Mouse (Mus musculus) neural tube, embryonic 10.5 days (tissue): ENCODE results near the gene Fosl1.
"Not testable (repeated sequence)": the region's sequence is repeated elsewhere in the genome, so short reads cannot be mapped to it uniquely, and the experiment has no call there.

Experiments
- DNase-seq: peaks from one replicate; pipeline ENCODE4 v3.0.0-alpha.2; 2017; ENCODE audit warnings: low spot score; ENCODE audit errors: extremely low spot score

The Fosl1 gene

DNA sequence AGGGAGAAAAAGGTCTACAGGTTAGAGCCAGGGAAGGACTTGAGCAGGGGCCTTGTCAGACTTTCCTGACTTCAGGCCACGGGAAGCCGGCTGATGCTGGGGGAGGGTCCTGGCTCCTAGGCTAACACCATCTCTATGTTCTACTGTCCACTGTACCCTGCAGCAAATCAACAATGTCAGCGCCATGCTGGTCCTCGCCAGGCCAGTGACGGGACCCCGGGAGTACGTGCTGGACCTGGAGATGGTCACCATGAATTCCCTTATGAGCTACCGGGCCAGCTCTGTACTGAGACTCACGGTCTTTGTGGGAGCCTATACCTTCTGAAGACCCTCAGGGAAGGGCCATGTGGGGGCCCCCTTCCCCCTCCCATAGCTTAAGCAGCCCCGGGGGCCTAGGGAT, 34.1 kb downstream of the Fosl1 start:
- no peak for DNase-seq

DNA sequence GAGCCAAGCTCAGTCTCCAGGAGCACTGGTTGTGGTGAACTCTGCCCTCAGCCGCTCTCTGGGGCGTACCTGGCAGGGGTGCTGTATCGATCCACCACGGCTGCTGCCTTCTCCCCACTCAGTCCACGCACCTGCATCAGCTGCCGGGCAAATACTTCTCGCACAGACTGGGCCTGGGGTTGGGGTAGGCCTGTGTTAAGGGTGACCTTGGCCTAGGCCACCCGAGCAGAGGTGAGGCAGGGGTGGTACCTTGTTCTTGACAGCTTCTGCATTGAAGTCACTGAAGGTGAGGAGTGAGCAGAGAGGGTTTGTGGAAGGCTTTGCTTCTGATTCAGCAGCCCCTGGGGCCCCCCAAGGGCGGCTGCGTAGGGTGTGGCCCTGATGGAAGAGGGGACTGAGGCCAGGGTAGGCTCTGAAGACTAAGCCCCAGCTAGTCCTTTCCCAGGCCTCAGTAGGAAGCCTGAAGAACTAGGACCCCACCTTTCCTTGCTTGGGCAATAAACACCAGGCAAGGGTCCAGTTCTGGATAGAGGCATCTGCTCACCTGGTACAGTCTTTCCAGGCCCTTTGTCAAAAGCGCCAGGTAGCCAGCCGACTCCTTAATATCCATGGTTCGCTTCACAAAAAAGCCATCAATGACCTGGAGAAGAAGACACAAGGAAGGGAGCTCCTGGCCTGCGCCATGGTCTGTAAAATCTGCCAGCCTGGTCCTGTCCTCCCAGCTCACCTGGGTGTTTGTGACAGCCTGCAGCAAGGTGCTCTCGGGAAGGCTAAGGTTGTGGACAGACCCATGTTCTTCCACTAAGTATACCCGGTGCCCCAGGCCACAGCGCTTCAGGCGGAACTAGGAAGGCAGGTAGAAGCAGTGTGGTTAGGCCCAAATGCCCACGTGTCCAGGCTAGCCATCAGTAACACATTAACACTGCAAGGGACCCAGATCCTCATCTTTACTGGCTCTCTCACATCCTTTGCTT, 36.3 kb downstream of the Fosl1 start:
- DNase-seq: no peak

GRCm38 (mm10) chr19:5484496-5484895, 37.1 kb downstream of the Fosl1 start:
- no peak for DNase-seq

DNA sequence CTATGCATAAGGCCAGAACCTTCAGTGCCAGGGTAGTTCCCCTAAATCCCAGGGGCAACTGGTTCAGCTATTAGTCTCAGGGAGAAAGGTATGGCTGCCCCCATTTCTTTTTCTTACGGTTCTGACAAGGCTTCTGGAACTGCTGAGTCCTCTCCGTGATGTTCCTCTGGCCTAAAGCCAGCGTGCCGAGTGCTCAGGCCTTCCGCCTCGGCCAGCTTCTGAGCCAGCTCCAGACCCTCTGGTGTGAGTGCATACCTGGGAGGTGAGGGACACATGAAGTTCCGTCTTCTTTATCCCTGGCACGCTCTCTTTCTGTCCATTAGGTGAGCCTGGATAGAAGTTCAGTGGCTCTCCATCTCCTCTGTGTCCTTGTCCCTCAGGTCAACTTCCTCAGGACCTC, 38.0 kb downstream of the Fosl1 start:
- DNase-seq: no peak

DNA sequence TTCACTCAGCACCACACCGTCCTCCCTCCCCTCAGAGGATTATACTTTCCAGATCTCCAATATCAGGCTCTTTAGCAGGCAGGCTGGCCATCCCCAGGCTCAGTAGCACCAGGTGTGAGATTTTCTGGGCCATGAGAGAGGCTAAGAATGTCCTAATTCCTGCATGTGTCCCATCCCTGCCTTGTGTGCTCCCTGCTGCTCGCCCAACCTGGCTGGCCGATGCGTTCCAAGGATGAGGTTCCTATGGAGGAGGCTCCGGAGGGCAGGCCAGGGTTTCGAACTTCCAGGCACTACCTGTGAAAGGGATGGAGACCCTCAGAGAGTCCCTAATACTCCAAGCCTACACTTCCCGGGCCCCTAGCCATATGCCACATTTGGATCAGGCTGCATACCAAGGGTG, 38.5 kb downstream of the Fosl1 start:
- DNase-seq: no peak

DNA sequence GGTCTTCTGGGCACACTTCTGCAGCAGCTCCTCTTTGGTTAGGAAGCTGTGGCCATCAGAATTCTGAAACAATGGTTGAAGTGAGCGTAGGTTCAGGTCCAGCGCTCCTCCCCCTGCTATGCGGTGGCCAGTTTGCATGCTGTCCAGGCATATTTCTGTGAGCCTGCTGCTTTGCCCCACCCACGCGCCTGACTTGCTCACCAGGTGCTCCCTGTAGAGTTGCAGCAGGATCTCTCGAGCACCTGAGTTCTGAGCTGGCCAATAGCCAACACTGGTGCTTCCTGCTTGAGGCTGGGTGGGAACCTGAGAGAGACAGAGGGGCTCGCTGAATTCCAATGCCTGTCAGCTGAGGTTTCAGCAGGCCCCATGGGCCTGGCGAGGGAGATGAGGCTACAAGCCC, 38.9 kb downstream of the Fosl1 start:
- DNase-seq: no peak

DNA sequence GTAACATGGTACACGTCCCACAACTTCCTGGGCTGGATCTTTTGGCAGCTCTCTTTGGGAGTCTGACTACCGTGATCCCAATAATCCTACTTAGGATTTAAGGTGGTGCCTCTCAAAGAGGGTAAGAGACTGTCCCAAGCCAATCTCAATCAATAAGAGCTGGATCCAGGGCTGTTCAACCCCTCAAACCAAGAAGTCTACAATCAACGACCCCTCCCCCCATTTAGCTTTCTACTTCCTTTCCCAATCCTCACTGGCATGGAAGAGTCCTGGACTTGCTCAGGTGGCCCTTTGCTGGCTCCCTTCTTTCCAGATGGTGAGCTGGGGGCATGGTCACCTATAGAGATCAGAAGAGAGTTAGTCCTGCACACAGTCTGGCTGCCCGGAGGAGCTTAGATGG, 39.4 kb downstream of the Fosl1 start:
- DNase-seq: no peak

DNA sequence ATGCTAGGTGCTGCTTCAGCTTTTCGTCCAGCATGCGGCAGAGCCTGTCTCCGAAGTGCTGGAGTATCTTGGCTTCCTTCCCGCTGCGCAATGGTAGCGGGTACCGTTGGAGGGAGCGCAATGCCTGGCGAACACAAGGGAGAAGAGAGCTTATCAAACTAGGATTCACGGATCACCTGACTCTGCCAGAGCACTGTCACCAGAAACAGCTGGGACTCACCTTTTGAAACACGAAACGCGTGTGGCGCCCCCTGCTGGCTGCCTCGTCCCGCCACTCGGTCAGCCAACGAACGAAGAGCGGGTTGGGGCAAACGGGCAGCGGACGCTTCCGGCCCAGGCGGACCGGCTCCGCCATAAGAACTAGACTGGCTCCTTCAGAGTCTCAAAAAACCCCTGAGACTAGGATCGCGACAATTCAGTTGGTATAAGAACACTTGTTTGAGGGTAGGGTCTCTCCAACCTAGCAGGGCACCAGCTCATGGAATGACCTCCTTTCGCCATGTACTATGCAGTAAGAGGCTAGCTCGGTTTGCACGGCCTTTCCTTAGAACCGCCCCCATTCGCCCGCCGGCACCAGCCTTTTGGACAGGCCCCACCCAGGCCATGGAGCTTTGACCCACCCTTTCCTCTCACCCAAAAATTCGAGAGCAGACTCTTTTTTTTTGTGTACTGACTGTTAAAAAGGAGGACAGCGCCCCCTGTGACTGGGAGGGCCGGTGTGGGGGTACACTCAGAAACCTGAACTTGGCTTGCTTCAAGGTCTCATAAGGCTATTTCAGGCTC, 40.6 kb downstream of the Fosl1 start, which contains the start of gene Mus81:
Gene Mus81, minus strand, starts transcription at position 635 of the 783 bp plus-strand sequence.
- peak; percentile 96 for DNase-seq

GRCm38 (mm10) chr19:5488878-5489571, 41.7 kb downstream of the Fosl1 start:
- peak; percentile 96 for DNase-seq

- not testable (repeated sequence) for DNase-seq
These were observed 42.4 kb downstream of the Fosl1 start for GRCm38 (mm10) chr19:5489721-5490120.

DNA sequence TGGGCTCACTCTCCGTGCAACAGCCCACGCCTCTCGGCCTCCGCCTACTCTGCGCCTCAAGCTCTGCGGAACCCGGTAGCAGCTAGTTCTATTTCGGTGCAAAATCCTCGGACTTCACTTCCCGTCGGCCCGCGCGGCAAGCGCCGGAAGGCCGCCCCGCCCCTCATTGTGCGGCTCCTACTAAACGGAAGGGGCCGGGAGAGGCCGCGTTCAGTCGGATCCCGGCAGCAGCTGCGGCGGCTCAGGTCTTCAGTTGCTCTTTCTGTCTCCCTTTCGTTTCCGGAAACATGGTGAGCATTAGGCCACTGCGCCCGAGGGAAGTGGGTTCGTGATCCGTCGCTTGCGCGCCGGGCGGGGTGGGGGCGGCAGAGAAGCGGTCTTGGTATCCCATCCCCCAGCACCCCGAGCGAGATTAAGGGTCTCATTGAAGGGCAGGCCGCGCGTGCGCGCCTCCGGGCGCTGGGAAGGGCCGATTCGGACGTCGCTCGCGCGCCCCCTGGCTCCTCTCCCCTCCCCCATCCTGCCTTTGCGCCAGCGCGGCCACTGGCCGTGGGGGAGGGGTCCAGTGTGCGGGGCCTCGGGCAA, 43.1 kb downstream of the Fosl1 start, which contains the start of gene Cfl1:
Gene Cfl1, plus strand, starts transcription at position 143 of the 585 bp plus-strand sequence.
- peak; percentile 96 for DNase-seq

DNA sequence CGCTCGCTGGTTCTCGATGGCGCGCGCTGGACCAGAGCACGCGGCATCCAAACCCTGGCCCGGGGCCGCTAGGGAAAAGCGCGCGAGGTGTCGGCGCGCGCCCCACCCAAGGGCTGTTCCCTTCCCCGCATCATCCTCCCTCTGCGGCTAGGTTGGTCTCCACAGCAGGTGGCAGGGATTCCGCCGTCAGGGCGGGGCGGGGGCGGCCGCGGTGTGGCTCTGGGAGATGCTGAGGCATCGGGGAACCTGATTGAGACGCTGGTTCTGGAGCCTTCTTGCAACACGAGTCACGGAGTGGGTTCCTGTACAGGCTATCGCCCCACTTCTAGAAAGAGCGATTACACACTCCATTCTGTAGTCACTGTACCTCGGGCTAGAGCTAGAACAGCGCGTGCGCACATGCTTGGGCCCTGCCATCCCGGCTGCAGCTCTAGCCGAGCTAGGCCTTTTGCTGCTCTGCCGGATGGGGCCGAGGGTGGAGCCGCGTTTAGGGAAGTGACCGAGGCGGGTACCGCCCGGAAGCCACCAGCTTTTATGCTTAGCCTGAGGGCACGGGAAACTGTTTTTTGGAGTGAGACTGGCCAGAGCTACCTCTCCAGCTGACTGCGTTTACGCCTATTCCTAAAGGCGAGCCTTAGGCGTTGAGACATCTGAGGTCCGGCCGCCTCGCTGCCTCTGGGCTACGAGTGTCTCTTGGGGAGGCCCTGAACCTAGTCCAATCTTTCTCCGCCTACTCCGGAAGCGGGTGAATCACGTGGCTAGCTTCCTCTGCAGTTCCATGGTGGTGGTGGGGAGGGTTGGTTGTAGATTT, 43.8 kb downstream of the Fosl1 start:
- DNase-seq: peak; percentile 79

DNA sequence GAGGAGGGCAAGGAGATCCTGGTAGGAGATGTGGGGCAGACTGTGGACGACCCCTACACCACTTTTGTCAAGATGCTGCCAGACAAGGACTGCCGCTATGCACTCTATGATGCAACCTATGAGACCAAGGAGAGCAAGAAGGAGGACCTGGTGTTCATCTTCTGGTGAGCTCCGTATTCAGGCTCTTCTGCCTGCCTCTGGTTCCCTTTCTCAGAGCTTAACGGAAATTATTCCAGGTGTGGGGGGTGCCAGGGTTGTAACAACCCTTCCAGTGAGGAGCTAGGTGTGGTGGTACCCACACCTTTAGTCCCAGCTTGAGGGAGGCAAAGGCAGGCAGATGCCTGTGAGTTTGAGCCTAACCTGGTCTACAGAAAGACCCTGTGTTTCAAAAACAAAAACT, 45.3 kb downstream of the Fosl1 start:
- DNase-seq: no peak

- not testable (repeated sequence) for DNase-seq
These were observed 46.0 kb downstream of the Fosl1 start for GRCm38 (mm10) chr19:5493301-5493721.

DNA sequence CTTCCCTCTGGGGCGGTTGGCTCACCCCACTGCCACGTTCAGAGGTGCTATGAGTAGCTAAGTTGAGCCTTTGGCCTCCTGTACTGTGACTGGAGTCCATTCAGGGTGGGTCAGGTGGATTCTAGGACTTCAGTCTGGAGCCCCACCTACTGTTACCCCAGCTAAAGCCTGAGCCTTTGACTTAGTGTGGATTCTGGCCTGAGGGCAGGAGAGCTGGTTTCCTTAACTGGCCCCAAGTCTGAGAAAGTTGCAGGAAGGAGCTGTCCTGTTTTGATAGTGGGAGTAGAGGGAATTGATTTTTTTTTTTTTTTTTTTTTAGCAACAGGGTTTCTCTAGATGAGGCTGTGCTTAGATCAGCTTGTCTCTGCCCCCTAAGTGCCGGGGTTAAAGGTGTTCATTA, 47.0 kb downstream of the Fosl1 start:
- DNase-seq: no peak

DNA sequence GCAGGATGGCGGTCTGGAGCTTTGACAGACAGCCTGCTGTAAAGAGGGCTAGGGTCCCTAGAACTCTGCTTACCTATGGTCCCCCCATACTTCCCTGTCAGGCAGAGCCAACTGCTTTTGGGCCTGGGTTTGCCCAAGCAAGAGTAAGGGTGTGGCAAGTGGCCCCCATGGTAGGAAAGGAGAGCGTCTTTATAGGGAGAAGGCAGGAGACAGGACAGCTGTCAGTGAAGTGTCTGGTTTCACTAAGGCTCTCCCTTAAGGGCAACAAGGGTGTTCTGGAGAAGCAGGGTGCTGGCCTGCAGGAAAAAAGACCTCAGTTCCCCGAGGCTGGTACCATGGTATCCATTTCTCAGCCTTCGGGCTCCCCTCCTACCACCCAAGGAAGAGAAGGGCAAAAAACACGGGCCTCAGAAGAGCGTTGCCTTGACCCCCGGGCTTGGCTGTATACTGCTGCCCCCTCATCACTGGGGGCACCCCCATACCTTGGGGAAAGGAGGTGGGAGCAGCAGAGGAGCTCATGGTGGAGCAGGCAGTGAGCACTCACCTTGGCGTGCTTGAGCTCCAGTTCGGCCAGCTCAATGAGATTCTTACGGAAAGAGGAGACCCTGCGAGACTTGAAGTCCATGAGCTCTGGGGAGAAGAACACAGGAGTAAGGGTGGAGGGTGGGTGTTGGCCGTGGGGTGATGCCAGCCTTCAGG, 48.2 kb downstream of the Fosl1 start:
- DNase-seq: no peak

DNA sequence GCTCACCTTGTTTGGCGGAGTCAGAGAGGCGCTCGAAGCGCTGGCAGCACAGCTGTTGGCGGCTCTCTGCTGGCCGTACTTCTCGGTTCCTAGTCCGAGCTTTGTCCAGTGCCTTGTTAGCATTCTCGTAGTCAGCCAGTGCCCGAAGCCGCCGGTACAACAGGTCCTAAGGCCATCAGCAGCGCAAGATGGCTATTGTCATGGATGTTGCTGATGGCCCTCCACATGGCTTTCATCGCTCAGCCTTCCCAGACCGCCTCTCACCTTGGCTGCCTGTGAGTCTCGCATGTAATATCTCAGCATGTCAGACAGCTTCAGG, 48.7 kb downstream of the Fosl1 start:
- no peak for DNase-seq

DNA sequence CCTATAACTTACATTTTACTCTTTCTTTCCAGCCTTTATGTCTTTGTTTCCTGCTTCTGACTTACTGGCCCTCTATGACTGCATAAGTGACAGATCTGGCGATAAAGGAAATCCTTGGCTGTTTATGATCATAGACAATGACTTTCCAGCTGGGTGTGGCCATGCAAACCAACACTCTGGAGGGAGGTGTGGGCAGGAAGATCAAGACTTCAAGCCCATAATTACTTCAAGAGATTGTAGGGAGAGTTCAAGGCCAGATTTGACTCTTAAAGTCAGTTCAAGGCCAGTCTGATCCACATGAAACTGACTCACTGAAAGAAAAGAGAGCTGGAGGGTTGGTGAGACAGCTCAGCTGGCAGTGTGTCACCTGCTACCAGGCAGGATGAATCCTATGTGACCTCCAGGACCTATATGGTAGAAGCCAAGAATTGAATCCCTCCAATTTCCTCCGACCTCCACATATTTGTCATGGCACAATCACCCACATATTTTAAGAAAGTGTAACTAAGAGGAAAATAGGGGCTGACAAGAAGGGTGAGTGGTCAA, 53.1 kb downstream of the Fosl1 start:
- no peak for DNase-seq

GRCm38 (mm10) chr19:5503687-5504086, 56.3 kb downstream of the Fosl1 start, which contains the start of gene 1700020D05Rik:
1700020D05Rik (minus strand) TSS chr19:5503787.
- no peak for DNase-seq
